Mouse (Mus musculus) frontal cortex, postnatal 36 days (tissue): ENCODE measurements around the gene Tbc1d21.
A peak's percentile ranks its signal among the peaks of the same experiment; 100 is the strongest.

Experiments
- DNase-seq, 2 experiments: peaks; one replicate each; pipeline ENCODE4 v3.0.0; 2022; ENCODE audit warnings: low spot score in 2 of 2

Gene Tbc1d21

GRCm38 (mm10) chr9:58345963-58346362 is 24.3 kb downstream of the Tbc1d21 start:
- DNase-seq: no peak

- DNase-seq: no peak
Measured at GRCm38 (mm10) chr9:58341795-58342194, 28.5 kb downstream of the Tbc1d21 start.

- no peak for DNase-seq
Measured at GRCm38 (mm10) chr9:58336650-58337281, 33.5 kb downstream of the Tbc1d21 start.

- no peak for DNase-seq
Measured at GRCm38 (mm10) chr9:58331276-58331675, 39.0 kb downstream of the Tbc1d21 start.

GRCm38 (mm10) chr9:58330293-58330692 is 40.0 kb downstream of the Tbc1d21 start:
- peak; percentile 54 to 68 for DNase-seq

GRCm38 (mm10) chr9:58327382-58327781 is 42.9 kb downstream of the Tbc1d21 start:
- no peak for DNase-seq

- DNase-seq: no peak
Measured at GRCm38 (mm10) chr9:58326477-58327180, 43.6 kb downstream of the Tbc1d21 start.

GRCm38 (mm10) chr9:58321681-58322080 is 48.6 kb downstream of the Tbc1d21 start:
- DNase-seq: no peak

GRCm38 (mm10) chr9:58318317-58318716 is 51.9 kb downstream of the Tbc1d21 start:
- no peak for DNase-seq

- DNase-seq: no peak
Measured at GRCm38 (mm10) chr9:58317381-58317780, 52.9 kb downstream of the Tbc1d21 start.

- DNase-seq: no peak
Measured at GRCm38 (mm10) chr9:58316784-58317183, 53.5 kb downstream of the Tbc1d21 start.

- no peak for DNase-seq
Measured at GRCm38 (mm10) chr9:58315850-58316249, 54.4 kb downstream of the Tbc1d21 start.

GRCm38 (mm10) chr9:58314682-58315360 is 55.4 kb downstream of the Tbc1d21 start:
- no peak for DNase-seq

- peak in 1 of 2 experiments; percentile 46 for DNase-seq
Measured at GRCm38 (mm10) chr9:58312944-58313359, 57.3 kb downstream of the Tbc1d21 start, which contains the start of gene Loxl1. Gene Loxl1 (minus strand): TSS chr9:58313186.

GRCm38 (mm10) chr9:58312196-58312943 is 57.9 kb downstream of the Tbc1d21 start:
- no peak for DNase-seq

- no peak for DNase-seq
Measured at GRCm38 (mm10) chr9:58311191-58311910, 58.9 kb downstream of the Tbc1d21 start.

- DNase-seq: no peak
Measured at GRCm38 (mm10) chr9:58310043-58310660, 60.1 kb downstream of the Tbc1d21 start.
